Mouse (Mus musculus) cerebellum, adult 9-11 months (tissue): ENCODE results near the gene Anxa11.
"Not testable (repeated sequence)": the region's sequence is repeated elsewhere in the genome, so short reads cannot be mapped to it uniquely, and the experiment has no call there.

Experiments
- DNase-seq: peaks from one replicate; pipeline ENCODE4 v3.0.0; 2022

The Anxa11 gene

DNA sequence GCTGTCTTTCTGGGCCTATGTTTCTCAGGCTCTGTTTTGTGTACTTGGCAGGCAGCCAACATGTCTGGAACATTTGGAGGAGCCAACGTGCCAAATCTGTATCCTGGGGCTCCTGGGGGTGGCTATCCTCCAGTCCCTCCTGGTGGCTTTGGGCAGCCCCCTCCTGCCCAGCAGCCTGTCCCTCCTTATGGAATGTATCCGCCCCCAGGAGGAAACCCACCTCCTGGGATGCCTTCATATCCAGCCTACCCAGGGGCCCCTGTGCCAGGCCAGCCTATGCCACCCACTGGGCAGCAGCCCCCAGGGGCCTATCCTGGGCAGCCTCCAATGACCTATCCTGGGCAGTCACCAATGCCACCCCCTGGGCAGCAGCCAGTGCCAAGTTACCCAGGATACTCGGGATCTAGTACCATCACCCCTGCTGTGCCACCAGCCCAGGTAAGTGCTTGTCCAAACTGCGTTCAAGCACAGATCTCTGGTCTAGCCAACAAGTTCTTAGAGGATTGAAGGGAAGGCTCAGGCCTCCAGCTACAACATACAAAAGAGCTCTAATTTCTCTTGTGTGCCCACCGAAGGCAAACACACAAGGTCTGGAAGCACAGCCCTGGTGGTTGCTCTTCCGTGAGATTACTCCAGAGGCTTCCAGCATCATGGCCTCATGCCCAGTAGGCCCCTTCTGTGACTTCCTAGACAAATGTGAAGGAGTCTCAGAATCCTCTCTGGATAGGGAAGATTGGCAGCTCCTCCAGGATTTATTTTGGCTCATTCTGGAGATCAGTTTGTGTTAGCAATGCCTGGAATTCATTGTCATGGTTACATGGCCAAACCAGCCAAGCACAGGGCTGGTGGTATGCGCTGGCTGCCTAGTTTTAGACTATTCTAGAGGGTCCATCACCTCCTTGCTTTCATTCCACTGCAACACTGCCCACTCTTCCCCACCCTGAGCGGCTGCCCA lies 30.8 kb downstream of the Anxa11 start:
- DNase-seq: peak; percentile 64

DNA sequence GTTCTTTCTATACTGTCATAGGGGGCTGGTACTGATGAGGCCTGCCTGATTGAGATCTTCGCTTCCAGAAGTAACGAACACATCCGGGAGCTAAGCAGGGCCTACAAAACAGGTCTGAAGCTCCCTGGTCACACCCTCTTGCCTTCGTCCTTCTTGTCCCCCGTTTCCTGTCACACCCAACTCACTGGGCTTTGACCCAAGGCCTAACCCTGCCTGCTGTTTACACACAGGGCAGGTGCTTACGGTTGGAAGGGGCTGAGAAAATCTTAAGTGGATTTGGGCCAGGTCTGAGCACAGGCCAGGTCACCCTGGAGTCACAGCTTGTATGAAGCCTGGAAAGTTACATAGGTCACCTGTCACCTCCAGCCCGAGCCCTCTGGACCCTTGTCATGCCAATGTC lies 34.7 kb downstream of the Anxa11 start:
- not testable (repeated sequence) for DNase-seq

DNA sequence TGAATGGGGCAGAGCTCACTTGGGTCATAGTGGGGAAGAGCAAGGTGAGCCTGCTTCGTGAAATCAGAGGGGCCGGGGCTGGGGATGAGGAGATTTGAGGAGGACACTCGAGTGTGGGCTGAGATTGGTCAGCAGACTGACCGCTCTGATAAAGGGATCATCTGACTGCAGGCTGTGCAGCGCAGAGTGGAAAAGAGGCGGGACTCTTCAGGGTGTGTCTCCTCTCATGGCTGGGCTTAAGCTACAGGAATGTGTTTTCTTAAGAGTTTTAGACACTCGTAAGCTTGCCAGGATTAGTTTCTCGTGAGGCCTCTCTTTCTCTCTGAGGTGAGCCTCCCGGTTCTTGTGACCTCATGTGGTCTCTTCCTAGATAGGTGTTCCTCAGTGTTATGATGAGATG lies 39.8 kb downstream of the Anxa11 start:
- DNase-seq: not testable (repeated sequence)

DNA sequence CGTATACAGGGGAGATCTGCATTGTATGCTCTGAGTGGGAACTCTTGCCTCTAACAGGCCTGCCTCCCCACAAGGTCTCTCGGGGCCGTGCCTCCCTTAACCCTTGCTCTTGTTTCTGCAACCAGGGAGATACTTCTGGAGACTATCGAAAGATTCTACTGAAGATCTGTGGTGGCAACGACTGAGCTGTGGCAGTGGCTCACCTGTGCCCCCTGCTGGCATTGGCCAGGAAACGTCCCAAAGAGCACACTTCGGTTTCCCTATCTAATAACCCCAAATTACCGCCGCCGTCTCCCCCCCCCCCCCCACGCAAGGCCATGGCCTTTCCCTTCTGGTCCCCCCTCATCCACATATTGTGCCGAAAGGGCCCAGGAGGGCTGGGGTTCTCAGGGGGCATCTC lies 43.9 kb downstream of the Anxa11 start:
- DNase-seq: not testable (repeated sequence)

DNA sequence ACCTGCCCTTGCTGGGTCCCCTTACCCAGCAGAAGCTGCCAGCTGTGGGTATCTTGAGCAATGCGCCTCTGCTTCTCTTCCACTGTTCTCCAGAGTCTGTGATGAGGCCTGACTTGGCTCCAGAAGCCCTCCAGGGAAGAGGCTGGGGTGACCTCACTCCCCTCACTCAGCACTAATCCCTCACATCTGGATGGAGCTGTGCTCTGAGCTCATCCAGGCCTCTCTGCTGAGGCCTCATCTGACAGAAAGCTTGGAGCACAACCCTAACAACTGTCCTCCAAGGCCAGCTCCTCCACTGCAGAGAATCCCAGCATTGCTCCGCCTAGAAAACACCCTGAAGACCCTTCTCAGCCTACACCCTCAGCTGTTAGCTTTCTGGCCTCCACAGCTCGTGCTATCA lies 52.6 kb downstream of the Anxa11 start:
- DNase-seq: not testable (repeated sequence)

DNA sequence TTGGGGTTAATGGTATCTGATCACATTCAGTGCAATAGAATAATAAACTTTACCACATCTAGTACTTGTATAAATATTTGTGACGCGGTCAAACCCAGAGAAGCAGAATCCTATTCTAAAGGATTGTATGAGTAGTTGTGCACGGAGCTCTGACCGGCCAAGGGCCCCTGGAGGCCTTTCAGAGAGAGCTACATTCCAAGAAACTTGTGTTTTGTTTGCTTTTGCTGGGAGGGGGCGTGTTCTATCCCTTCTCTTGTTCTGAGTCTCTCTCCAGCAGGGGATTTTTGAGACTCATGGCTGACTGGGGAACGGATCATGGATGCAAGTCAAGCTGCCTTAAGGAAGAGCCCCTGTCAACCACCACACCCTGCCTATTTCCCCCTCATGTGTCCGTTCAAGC lies 53.7 kb downstream of the Anxa11 start:
- not testable (repeated sequence) for DNase-seq

DNA sequence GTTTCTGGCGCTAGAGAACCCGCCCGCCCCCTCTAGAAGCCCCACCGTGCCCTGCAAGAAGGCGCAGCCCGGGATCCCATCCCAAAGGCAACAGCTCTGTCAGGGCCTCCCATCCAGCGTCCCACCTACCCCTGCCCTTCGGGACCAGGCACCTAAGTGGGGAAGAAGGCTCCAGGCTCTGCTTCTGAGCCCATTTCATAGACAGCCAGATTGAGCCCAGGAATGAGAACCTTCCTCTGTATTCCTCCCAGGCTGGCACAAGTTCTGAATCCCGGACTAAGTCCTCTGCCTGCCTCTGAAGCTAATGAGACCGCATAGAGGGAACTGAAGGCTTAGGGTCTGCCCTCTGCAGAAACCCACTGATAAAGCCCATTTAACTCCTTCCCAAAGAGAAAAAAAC lies 61.0 kb downstream of the Anxa11 start, which contains the start of gene Plac9a:
Gene Plac9a, minus strand, starts transcription at position 101 of the 400 bp plus-strand sequence.
- not testable (repeated sequence) for DNase-seq

DNA sequence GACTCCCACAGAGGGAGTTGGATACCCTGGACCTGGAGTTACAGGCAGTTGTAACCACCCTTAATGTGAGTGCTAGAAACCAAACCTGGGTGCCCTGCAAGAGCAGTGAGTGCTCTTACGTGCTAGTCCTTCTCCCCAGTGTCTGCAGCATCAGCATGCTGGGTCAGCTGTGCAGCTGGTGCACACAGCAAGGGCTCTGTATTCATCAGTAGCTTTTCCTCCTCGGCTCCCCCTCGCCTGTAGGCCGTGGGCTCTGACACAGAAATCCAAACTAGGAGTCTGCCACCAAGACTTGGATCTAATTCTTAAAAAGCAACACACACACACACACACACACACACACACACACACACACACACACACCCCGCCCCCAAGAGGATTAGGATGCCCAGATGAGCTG lies 63.3 kb downstream of the Anxa11 start:
- DNase-seq: not testable (repeated sequence)

DNA sequence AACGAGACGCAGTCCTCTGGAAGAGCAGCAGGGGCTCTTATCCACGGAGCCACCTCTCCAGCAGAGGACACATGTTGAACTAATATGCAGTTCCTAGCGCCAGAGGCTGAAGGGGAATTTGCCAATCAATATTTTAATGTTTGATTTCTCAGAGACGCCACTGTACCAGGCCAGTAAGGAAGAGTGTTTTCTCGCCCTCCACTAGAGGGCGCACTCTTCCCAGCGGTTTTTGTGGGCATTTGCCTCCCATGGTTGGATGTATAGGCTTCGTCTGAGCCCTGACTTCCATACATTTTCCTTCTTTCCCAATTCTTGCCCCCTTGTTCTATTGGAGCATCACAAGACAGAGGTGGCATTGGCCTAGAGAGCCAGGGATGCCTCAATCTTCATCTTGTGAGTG lies 65.3 kb downstream of the Anxa11 start:
- DNase-seq: not testable (repeated sequence)

DNA sequence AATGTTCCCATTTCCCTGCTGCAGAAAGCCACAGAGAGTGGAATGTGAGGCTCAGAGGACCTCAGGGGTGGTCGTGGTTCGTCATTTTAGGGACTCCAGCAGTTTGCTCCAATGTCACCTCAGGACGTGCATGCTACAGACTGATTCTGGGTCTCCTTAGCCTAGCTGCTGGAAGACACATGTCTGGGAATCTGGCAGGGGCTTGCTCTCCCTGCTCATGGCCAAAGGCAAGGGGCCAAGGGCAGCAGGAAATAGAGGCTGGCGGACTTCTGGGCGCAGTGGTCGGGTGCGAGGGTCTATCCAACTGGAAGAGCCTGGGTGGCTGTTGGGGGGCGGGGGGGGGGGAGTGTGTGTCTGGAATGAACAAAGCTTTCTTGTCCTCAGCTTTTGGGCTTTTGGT lies 67.0 kb downstream of the Anxa11 start:
- DNase-seq: not testable (repeated sequence)

DNA sequence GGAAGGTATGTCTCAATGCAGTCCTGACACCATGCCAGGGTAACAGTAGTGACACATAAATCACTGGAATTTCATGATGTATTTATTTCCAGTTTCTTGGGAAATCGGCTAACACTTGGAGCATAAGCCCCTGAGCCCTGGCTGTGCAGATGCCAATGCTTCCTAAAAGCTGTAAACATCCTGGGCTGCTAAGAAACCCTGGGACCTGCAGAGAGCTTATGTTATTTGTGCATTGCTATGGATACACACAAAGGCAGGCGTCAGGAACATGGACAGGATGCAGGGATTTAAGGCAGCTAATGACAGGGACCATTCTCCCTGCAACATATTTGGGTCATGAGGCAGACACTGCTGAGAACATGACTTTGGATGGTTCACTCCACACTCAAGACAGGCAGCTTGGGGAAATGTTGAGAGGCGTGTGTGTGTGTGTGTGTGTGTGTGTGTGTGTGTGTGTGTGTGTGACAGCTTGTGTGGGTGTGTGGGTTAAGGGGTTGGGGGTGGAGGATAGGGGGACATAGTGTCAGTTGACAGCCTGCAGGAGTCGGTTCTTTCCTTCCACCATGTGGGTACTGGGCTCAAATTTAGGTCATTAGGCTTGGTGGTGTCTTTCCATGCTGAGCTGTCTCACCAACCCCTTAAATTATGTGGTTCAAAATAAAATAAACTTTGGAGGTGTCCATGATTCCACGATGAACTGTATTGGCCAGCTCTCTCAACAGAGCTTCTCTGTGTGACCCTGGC lies 76.6 kb downstream of the Anxa11 start:
- not testable (repeated sequence) for DNase-seq

DNA sequence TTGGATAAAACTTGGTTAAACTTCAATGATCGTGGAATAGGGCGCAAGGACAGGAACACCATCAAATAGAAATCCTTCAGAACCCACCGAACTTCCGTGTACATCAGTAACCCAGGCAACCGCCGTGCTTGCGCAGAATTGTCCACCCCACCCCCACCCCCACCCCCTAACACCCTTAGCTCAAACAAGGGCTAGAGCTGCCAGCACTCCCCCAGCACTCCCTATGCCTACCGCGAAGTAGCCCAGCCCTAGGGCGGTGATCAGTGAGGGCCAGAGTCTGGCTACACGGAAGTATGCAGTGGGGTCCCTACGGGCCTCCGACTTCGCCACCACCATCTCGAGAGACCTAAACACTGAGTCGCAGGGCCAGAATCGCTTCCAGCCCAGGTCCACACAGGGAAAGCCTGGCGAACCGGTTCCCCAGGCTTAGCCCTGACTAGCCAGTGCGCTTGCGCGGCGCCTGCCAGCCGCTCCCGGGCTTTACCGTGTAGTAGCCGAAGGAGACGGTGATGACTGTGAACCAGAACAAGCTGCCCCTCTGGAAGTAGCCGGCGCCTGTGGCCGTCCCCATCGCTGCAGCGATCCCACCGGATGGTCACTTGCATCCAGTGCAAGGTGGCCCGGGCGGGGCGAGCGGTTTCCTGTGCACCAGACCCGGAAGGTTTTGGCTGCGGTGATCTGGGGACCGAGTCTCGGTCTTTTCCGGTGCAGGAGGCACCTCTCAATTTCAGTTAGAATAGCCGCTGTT lies 85.0 kb downstream of the Anxa11 start:
- not testable (repeated sequence) for DNase-seq

DNA sequence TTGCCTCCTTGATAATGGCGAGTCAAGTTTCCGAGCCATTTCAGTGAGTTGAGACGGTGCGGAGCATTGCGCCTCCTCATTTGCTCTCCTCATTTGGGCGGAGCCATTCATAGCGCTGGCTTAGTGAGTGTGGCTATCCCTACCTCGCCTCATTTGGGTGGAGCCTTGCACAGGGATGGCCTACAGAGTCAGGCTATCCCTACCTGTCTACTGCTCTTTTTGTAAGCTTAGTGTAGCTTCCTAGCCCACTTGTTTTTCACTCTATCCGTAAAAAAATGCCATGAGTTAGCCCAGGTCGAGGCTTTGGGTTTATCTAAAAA lies 85.6 kb downstream of the Anxa11 start, which contains the start of gene Tmem254a:
Gene Tmem254a, minus strand, starts transcription at position 111 of the 320 bp plus-strand sequence.
- not testable (repeated sequence) for DNase-seq
